Mouse (Mus musculus) heart, postnatal 4 days (tissue): ENCODE data around the gene Defa34. TPM values are rescaled to one million over a fixed set of nuclear protein-coding genes. Genes with fewer than 3 reads are reported as not detected.
"Not testable (repeated sequence)": the region's sequence is repeated elsewhere in the genome, so short reads cannot be mapped to it uniquely, and the experiment has no call there.

Source experiments
- DNase-seq: peaks from one replicate; pipeline ENCODE4 v3.0.0; 2021
- total RNA-seq, 2 experiments: library from RNA; stranded (reverse); gene quantifications; 2 replicates each; pipeline ENCODE4 v1.2.3; 2021

The Defa34 gene
- total RNA-seq, result not detected

- not testable (repeated sequence) for DNase-seq
These were observed at the start of gene Defa34 for GRCm38 (mm10) chr8:21665497-21665896. Gene Defa34, plus strand, starts transcription at chr8:21665797.

DNA sequence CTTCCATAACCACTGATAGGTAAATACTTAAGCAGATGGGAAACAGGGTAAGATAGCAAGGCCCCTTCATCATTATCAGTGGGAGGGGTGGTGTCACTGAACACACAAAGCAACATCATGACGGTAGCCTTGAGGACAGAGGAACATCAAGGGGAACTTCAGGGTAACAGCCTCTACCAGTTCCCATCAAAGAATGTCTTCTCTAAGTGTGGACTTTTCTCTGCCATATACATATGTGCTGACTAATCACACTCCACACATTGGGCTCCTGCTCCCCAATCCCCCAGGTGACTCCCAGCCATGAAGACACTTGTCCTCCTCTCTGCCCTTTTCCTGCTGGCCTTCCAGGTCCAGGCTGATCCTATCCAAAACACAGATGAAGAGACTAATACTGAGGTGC is 47.7 kb upstream of the Defa34 start, which contains the start of gene Defa26:
Gene Defa26 (plus strand): TSS at position 301 of the 400 bp plus-strand sequence.
- DNase-seq, result not testable (repeated sequence)

DNA sequence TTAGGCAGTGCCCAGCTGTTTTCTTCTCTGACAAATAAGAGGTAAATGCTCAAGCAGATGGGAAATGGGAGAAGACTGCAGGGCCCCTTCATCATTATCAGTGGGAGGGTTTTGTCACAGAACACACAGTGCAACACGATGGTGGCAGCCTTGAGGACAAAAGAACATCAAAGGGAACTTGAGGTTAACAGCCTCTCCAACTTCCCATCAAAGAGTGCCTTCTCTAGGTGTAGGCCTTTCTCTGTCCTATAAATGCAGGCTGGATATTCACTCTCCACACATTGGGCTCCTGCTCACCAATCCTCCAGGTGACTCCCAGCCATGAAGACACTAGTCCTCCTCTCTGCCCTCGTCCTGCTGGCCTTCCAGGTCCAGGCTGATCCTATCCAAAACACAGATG is 10.1 kb upstream of the Defa34 start, which contains the start of gene Defa17:
Gene Defa17 (plus strand): TSS at position 301 of the 400 bp plus-strand sequence.
- not testable (repeated sequence) for DNase-seq

DNA sequence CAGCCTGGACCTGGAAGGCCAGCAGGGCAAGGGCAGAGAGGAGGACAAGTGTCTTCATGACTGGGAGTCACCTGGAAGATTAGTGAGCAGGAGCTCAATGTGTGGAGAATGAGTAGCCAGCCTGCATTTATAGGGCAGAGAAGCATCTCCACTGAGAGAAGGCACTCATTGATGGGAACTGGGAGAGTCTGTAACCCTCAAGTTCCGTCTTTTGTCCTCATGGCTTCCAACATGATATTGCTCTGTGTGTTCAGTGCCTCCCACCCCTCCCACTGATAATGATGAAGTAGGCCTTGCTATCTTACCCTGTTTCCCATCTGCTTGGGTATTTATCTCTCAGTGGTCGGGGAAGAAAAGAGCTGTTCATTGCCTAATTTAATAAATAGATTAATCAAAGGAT is 37.9 kb downstream of the Defa34 start, which contains the start of gene AY761184:
Gene AY761184 (minus strand): TSS at position 101 of the 400 bp plus-strand sequence.
- DNase-seq, result not testable (repeated sequence)

Other genes with a start within 250 kb of the Defa34 start
- not detected for gene Defa36, start 238.4 kb upstream of the Defa34 start, total RNA-seq
- gene Gm7849, start 209.2 kb upstream of the Defa34 start, total RNA-seq, result not detected
- not detected for gene Defa20, start 156.5 kb upstream of the Defa34 start, total RNA-seq
- gene Defa32, start 136.8 kb upstream of the Defa34 start, total RNA-seq, result not detected
- not detected for gene Defa37, start 100.4 kb upstream of the Defa34 start, total RNA-seq
- not detected for gene Defa28, start 82.8 kb upstream of the Defa34 start, total RNA-seq
- not detected for gene Gm7861, start 71.3 kb upstream of the Defa34 start, total RNA-seq
- not detected for gene Defa26, start 47.6 kb upstream of the Defa34 start, total RNA-seq
- not detected for gene Defa17, start 10.0 kb upstream of the Defa34 start, total RNA-seq
- not detected for gene AY761184, start 37.8 kb downstream of the Defa34 start, total RNA-seq
- gene Defa24, start 68.7 kb downstream of the Defa34 start, total RNA-seq, result not detected
- not detected for gene Defb50, start 157.7 kb downstream of the Defa34 start, total RNA-seq
- gene Defb2, start 174.1 kb downstream of the Defa34 start, total RNA-seq, result not detected
- not detected for gene Defb10, start 193.1 kb downstream of the Defa34 start, total RNA-seq
- gene Defb9, start 219.6 kb downstream of the Defa34 start, total RNA-seq, result not detected
- gene Defb11, start 240.6 kb downstream of the Defa34 start, total RNA-seq, result not detected